Mouse (Mus musculus): Measurements from ENCODE around the gene Trhde.

DNA sequence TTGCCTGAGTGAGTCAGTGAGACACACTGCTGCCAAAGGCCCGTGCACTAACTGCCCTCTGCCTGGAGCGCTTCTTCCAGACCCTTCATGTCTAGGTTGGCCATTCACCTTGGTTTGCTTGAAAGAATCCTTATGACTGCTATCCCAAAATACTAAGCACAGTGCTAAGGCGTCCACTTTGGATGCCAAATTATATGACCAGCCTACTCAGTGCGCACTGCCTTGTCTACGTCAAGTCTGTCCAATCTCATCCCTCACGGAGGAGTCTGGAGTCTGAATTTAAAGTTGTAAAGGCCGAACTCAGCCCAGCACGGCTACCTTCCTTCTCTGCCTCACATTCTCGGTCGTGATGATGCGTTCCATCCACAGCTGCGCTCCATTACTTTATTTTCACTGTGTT, 39.9 kb upstream of the Trhde start:
- no peak for TF ChIP-seq MAFK (IDR thresholded peaks at IDR 0.05; ENCODE audit: insufficient read depth, low read depth, low read length)
- TF ChIP-seq HCFC1 (IDR thresholded peaks at IDR 0.05; ENCODE audit: borderline replicate concordance, insufficient read depth, low read length): no peak
- TF ChIP-seq ZNF384 (IDR thresholded peaks at IDR 0.05; ENCODE audit: low read depth, low read length): no peak
- no peak for TF ChIP-seq CHD2 (IDR thresholded peaks at IDR 0.05; ENCODE audit: low read depth, low read length)
- TF ChIP-seq ZC3H11A (IDR thresholded peaks at IDR 0.05; ENCODE audit: borderline replicate concordance, low read depth, low read length): no peak

All from ES-E14 (cell line).